In genomic region chr5:117977501-117978158, GRCm38 (mm10) we compare ENCODE assay signal across 8 mouse cellular contexts. TPM values are rescaled to one million over a fixed set of nuclear protein-coding genes. Genes with fewer than 3 reads are reported as not detected.
DNase-seq lines count a peak whose midpoint lies in the region; ATAC-seq and TF ChIP-seq lines count a peak whose summit lies in the region.

No protein-coding gene starts in this region.

- in situ Hi-C loops in CH12.LX (cut with MboI; ENCODE audit: low pct_ligation_motif_present, low pct_unique_long_range_greater_than_20kb, low sequenced_read_pairs), result no loop called here

- TF ChIP-seq RAD21 in CH12.LX (IDR thresholded peaks at IDR 0.05; ENCODE audit: low read depth, low read length), result no peak

- TF ChIP-seq CTCF in CH12.LX (conservative IDR thresholded peaks at IDR 0.05 in 1 of 2, IDR thresholded peaks at IDR 0.05 in 1 of 2; ENCODE audit: low read depth in 2 of 2, low read length in 2 of 2), result no peak
- TF ChIP-seq CTCF in liver, embryonic 14.5 days (IDR thresholded peaks at IDR 0.05; ENCODE audit: low read depth), result no peak

- no peaks in the 10 kb centered on the region for H3K79me2 ChIP-seq in CH12.LX (replicated peaks; ENCODE audit: control insufficient read depth, extremely low read depth, insufficient read depth, poor library complexity, severe bottlenecking)

- H3K27me3 ChIP-seq in erythroblast, embryonic 14.5 days (ENCODE audit: control insufficient read depth), result peaks cover 18% of the 10 kb centered on the region
- H3K27me3 ChIP-seq in CH12.LX (replicated peaks), result no peaks in the 10 kb centered on the region
- H3K27me3 ChIP-seq in embryonic facial prominence, embryonic 11.5 days (ENCODE audit: control insufficient read depth, insufficient read depth, low read length), result no peaks in the 10 kb centered on the region
- H3K27me3 ChIP-seq in liver, embryonic 14.5 days (ENCODE audit: control insufficient read depth, insufficient read depth, low read length), result no peaks in the 10 kb centered on the region
- H3K27me3 ChIP-seq in neural tube, embryonic 15.5 days (replicated peaks), result no peaks in the 10 kb centered on the region

- no peak for ATAC-seq in erythroblast, adult 5-6 weeks (replicated peaks; ENCODE audit: low FRiP score, poor library complexity, severe bottlenecking)
- no peak for ATAC-seq in embryonic facial prominence, embryonic 11.5 days (replicated peaks; ENCODE audit: insufficient number of reproducible peaks, low FRiP score, low TSS enrichment, low read depth)
- no peak for ATAC-seq in liver, embryonic 14.5 days (ENCODE audit: insufficient read depth)
- ATAC-seq in neural tube, embryonic 15.5 days (ENCODE audit: low FRiP score), result peak; percentile 4; the same call in 1 of the 2 replicates

- dilution Hi-C loops in CH12.LX (cut with MboI; ENCODE audit: extremely low pct_ligation_motif_present, extremely low pct_unique_long_range_greater_than_20kb, low sequenced_read_pairs), result no loop called here

- H3K4me3 ChIP-seq in erythroblast, embryonic 14.5 days (replicated peaks), result peak overlapping the region; percentile 90
- H3K4me3 ChIP-seq in CH12.LX (replicated peaks in 1 of 3; ENCODE audit: low read depth in 2 of 3, low read length in 2 of 3, poor library complexity in 1 of 3), result peak overlapping the region; percentile 84 to 100 (median 96)
- H3K4me3 ChIP-seq in embryonic facial prominence, embryonic 11.5 days (ENCODE audit: low read depth, low read length), result peak overlapping the region; percentile 88
- peak overlapping the region; percentile 76 to 91 for H3K4me3 ChIP-seq in liver, embryonic 14.5 days (ENCODE audit: insufficient read depth in 1 of 2, low read depth in 2 of 2, low read length in 2 of 2)
- peak overlapping the region; percentile 96 for H3K4me3 ChIP-seq in neural tube, embryonic 15.5 days (replicated peaks)

- TF ChIP-seq POLR2A in CH12.LX (IDR thresholded peaks at IDR 0.05; ENCODE audit: low read depth, low read length), result no peak

- 19% methylated on average over 30 of the region's 30 CpGs for WGBS in embryonic facial prominence, embryonic 11.5 days
- 14% methylated on average over 30 of the region's 30 CpGs for WGBS in liver, embryonic 14.5 days (ENCODE audit: insufficient replicate concordance)
- WGBS in neural tube, embryonic 15.5 days, result 3% methylated on average over 30 of the region's 30 CpGs

- H3K4me1 ChIP-seq in erythroblast, embryonic 14.5 days (ENCODE audit: control insufficient read depth), result peaks cover 15% of the 10 kb centered on the region
- peaks cover 9 to 25% of the 10 kb centered on the region in 2 experiments for H3K4me1 ChIP-seq in CH12.LX (ENCODE audit: control insufficient read depth in 1 of 2, insufficient read depth in 2 of 2)
- H3K4me1 ChIP-seq in embryonic facial prominence, embryonic 11.5 days (ENCODE audit: control insufficient read depth, insufficient read depth, low read length), result peaks cover 5% of the 10 kb centered on the region
- H3K4me1 ChIP-seq in liver, embryonic 14.5 days (replicated peaks; ENCODE audit: control insufficient read depth in 2 of 2, insufficient read depth in 2 of 2, low read length in 1 of 2), result peaks cover 0 to 11% of the 10 kb centered on the region in 2 experiments; a peak in 1 of 4 replicates
- peaks cover 41% of the 10 kb centered on the region for H3K4me1 ChIP-seq in neural tube, embryonic 15.5 days

- H3K9me3 ChIP-seq in erythroblast, embryonic 14.5 days (ENCODE audit: control insufficient read depth, low read length), result no peaks in the 10 kb centered on the region
- no peaks in the 10 kb centered on the region for H3K9me3 ChIP-seq in CH12.LX (replicated peaks; ENCODE audit: low read length)
- no peaks in the 10 kb centered on the region for H3K9me3 ChIP-seq in embryonic facial prominence, embryonic 11.5 days (replicated peaks; ENCODE audit: control insufficient read depth, low read length)
- H3K9me3 ChIP-seq in liver, embryonic 14.5 days (ENCODE audit: control insufficient read depth, low read length), result no peaks in the 10 kb centered on the region
- no peaks in the 10 kb centered on the region for H3K9me3 ChIP-seq in neural tube, embryonic 15.5 days (replicated peaks)

- DNase-seq in CH12.LX (ENCODE audit: extremely low read depth) (no peak), adipocyte (ENCODE audit: low spot score) (no peak)
- DNase-seq in embryonic facial prominence, embryonic 11.5 days (ENCODE audit: low spot score), result peak; percentile 23
- DNase-seq in induced T-regulatory cell, adult 2 months (ENCODE audit: low read depth), result peak; percentile 61
- DNase-seq in liver, embryonic 14.5 days (ENCODE audit: low read depth in 3 of 3, low spot score in 3 of 3), result no peak

- H3K27ac ChIP-seq in CH12.LX (ENCODE audit: insufficient read depth, low read depth), result no peak overlapping the region
- no peak overlapping the region for H3K27ac ChIP-seq in embryonic facial prominence, embryonic 11.5 days (replicated peaks; ENCODE audit: low read depth, low read length)
- no peak overlapping the region for H3K27ac ChIP-seq in liver, embryonic 14.5 days
- peak overlapping the region; percentile 92 for H3K27ac ChIP-seq in neural tube, embryonic 15.5 days (replicated peaks)

- no peak for TF ChIP-seq EP300 in CH12.LX (IDR thresholded peaks at IDR 0.05; ENCODE audit: low read length)
- no peak for TF ChIP-seq EP300 in liver, embryonic 14.5 days (IDR thresholded peaks at IDR 0.05; ENCODE audit: low read depth)

- peaks cover 8% of the 10 kb centered on the region; the same call in 1 of the 2 replicates for H3K36me3 ChIP-seq in erythroblast, embryonic 14.5 days (ENCODE audit: control insufficient read depth)
- peaks cover 21 to 48% of the 10 kb centered on the region in 2 experiments for H3K36me3 ChIP-seq in CH12.LX (replicated peaks in 1 of 2; ENCODE audit: control insufficient read depth in 1 of 2, insufficient read depth in 1 of 2, low read length in 1 of 2)
- H3K36me3 ChIP-seq in embryonic facial prominence, embryonic 11.5 days (replicated peaks; ENCODE audit: control insufficient read depth, insufficient read depth, low read depth, low read length), result no peaks in the 10 kb centered on the region; the same call in 1 of the 2 replicates
- peaks cover 2% of the 10 kb centered on the region; the same call in 1 of the 2 replicates for H3K36me3 ChIP-seq in liver, embryonic 14.5 days (replicated peaks; ENCODE audit: control insufficient read depth, insufficient read depth, low read depth)
- peaks cover 25% of the 10 kb centered on the region for H3K36me3 ChIP-seq in neural tube, embryonic 15.5 days

- peak overlapping the region; percentile 87 for H3K9ac ChIP-seq in CH12.LX (ENCODE audit: insufficient read depth, low read depth)
- H3K9ac ChIP-seq in embryonic facial prominence, embryonic 11.5 days (replicated peaks; ENCODE audit: low read length), result peak overlapping the region; percentile 97
- peak overlapping the region; percentile 62; the same call in 1 of the 2 replicates for H3K9ac ChIP-seq in liver, embryonic 14.5 days (replicated peaks)
- H3K9ac ChIP-seq in neural tube, embryonic 15.5 days (replicated peaks), result peak overlapping the region; percentile 94

- peak overlapping the region; percentile 96 for H3K4me2 ChIP-seq in CH12.LX (ENCODE audit: insufficient read depth, low read depth, poor library complexity, severe bottlenecking)
- peak overlapping the region; percentile 65 for H3K4me2 ChIP-seq in embryonic facial prominence, embryonic 11.5 days (ENCODE audit: low read depth, low read length)
- peak overlapping the region; percentile 81 for H3K4me2 ChIP-seq in liver, embryonic 14.5 days (ENCODE audit: low read depth)
- peak overlapping the region; percentile 78 for H3K4me2 ChIP-seq in neural tube, embryonic 15.5 days

TF ChIP-seq in CH12.LX, 34 proteins besides CTCF, POLR2A, EP300 and RAD21:
- TF ChIP-seq ZC3H11A (IDR thresholded peaks at IDR 0.05; ENCODE audit: low read depth, low read length) (no peak), MAZ (IDR thresholded peaks at IDR 0.05; ENCODE audit: low read depth, low read length) (no peak), MAX (IDR thresholded peaks at IDR 0.05; ENCODE audit: low read length) (no peak), ZNF384 (IDR thresholded peaks at IDR 0.05; ENCODE audit: low read depth, low read length) (no peak), MEF2A (IDR thresholded peaks at IDR 0.05; ENCODE audit: borderline replicate concordance, low read depth, low read length) (no peak), HCFC1 (IDR thresholded peaks at IDR 0.05; ENCODE audit: low read depth, low read length) (no peak), ELF1 (IDR thresholded peaks at IDR 0.05; ENCODE audit: low read depth, low read length) (no peak), JUN (IDR thresholded peaks at IDR 0.05; ENCODE audit: insufficient read depth, low read depth, low read length) (no peak), ETS1 (conservative IDR thresholded peaks at IDR 0.05; ENCODE audit: low read depth, low read length) (no peak)

RNA-seq across cellular contexts. Expression of gene Fbxo21, which starts 1.1 kb away (rescaled TPM):
- 0.06 and 0.09 TPM in 2 replicates for polyA plus RNA-seq in erythroblast, embryonic 14.5 days (2012)
- 1.7 TPM in 1 of 2 replicates, not detected in the other for total RNA-seq in erythroblast, adult 5-6 weeks (2015; ENCODE audit: low replicate concordance)
- total RNA-seq in erythroblast, adult 5-6 weeks (2017; ENCODE audit: low replicate concordance), result 0.98 and 2.0 TPM in 2 replicates
- total RNA-seq in CH12.LX (2012; rRNA removed) (13.5 and 13.7 TPM in 2 replicates), CH12.LX (2014; rRNA removed) (9.9 and 10.7 TPM in 2 replicates)
- polyA plus RNA-seq in CH12.LX (2012; ENCODE audit: insufficient read length, low read depth), result 19.3 and 24.1 TPM in 2 replicates
- polyA plus RNA-seq in embryonic facial prominence, embryonic 11.5 days (2014; fragmentation: Nextera tagmentation; extraction: Ambion mirVana), result 67.6 and 74.6 TPM in 2 replicates
- 10.0 and 10.6 TPM in 2 replicates for polyA plus RNA-seq in liver, embryonic 14.5 days (2012; rRNA removed)
- 9.5 and 10.3 TPM in 2 replicates for polyA plus RNA-seq in liver, embryonic 14.5 days (2014; fragmentation: Nextera tagmentation; extraction: Ambion mirVana)
- 127 and 143 TPM in 2 replicates for polyA plus RNA-seq in neural tube, embryonic 15.5 days (2015; fragmentation: Nextera tagmentation; extraction: Ambion mirVana)

RNA-seq across cellular contexts. Expression of gene Tesc, which starts 49.9 kb away (rescaled TPM):
- polyA plus RNA-seq in erythroblast, embryonic 14.5 days (2012), result 0.04 and 0.13 TPM in 2 replicates
- 4.6 TPM in 1 of 2 replicates, not detected in the other for total RNA-seq in erythroblast, adult 5-6 weeks (2015; ENCODE audit: low replicate concordance)
- total RNA-seq in erythroblast, adult 5-6 weeks (2017; ENCODE audit: low replicate concordance), result 0.56 and 2.6 TPM in 2 replicates
- total RNA-seq in CH12.LX (2012; rRNA removed) (0.13 and 0.34 TPM in 2 replicates), CH12.LX (2014; rRNA removed) (1.3 TPM in 1 of 2 replicates, not detected in the other)
- polyA plus RNA-seq in CH12.LX (2012; ENCODE audit: insufficient read length, low read depth), result 0.80 and 0.90 TPM in 2 replicates
- polyA plus RNA-seq in embryonic facial prominence, embryonic 11.5 days (2014; fragmentation: Nextera tagmentation; extraction: Ambion mirVana), result 3.4 and 3.9 TPM in 2 replicates
- polyA plus RNA-seq in liver, embryonic 14.5 days (2012; rRNA removed), result 0.58 and 0.73 TPM in 2 replicates
- 0.77 and 1.2 TPM in 2 replicates for polyA plus RNA-seq in liver, embryonic 14.5 days (2014; fragmentation: Nextera tagmentation; extraction: Ambion mirVana)
- polyA plus RNA-seq in neural tube, embryonic 15.5 days (2015; fragmentation: Nextera tagmentation; extraction: Ambion mirVana), result 3.5 and 3.9 TPM in 2 replicates

Comparison
In these comparisons a context has a peak if more than half of its experiments do, and no peak if none do; other contexts are left out.
1. DNase-seq: peak in embryonic facial prominence, embryonic 11.5 days (single experiment) and induced T-regulatory cell, adult 2 months (single experiment); none in CH12.LX (single experiment), liver, embryonic 14.5 days (0 of 3) and adipocyte (single experiment).
2. Peak in every context shown above with its lines, with median percentiles within 50 percentile points of each other: H3K4me3 ChIP-seq, H3K4me2 ChIP-seq and H3K9ac ChIP-seq.